Comparison of ENCODE assay signal across 9 mouse cellular contexts in the genomic region with DNA sequence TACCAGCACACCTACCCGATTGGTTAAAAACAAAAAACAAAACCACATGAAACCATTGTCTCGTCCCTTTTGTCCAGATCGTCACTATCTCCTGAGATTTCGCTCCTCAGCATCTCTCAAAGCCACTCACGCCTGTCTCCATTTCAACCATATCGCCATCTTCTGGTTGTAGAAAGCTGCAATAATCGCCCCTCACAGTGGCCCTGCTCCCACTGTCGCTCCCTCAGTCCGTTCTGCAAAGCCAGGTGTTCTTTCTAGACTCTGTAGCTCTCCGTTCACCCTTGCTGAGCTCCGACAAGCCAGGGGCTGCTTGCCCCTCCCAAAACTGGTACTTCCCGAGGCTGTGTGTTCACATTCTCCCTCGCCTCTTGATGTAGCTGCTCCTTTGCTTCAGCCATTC.
DNase-seq lines count a peak whose midpoint lies in the region; ATAC-seq and TF ChIP-seq lines count a peak whose summit lies in the region.
"Had no signal": no experiment of that assay in that cellular context is flagged by ENCODE, and none has a peak within 500 bp of the region (broad histone marks: within the 10 kb centered on the region; RNA-seq: fewer than 3 reads in every experiment).

No protein-coding gene starts in this region.

- TF ChIP-seq CTCF in ES-Bruce4 (IDR thresholded peaks at IDR 0.05; ENCODE audit: low read depth, low read length): peak; percentile 5

- no peaks in the 10 kb centered on the region for H3K27me3 ChIP-seq in ES-Bruce4 (ENCODE audit: control insufficient read depth, insufficient read depth, low read length, poor library complexity, severe bottlenecking)
- no peaks in the 10 kb centered on the region for H3K27me3 ChIP-seq in forebrain, embryonic 14.5 days (replicated peaks; ENCODE audit: control insufficient read depth, insufficient read depth, low read length)
- no peaks in the 10 kb centered on the region for H3K27me3 ChIP-seq in neural tube, embryonic 12.5 days (replicated peaks)

- no peak for TF ChIP-seq POLR2A in ES-Bruce4 (IDR thresholded peaks at IDR 0.05; ENCODE audit: insufficient read depth, low read length)

- H3K9ac ChIP-seq in ES-Bruce4 (ENCODE audit: low read depth, poor library complexity, severe bottlenecking): no peak overlapping the region
- H3K9ac ChIP-seq in forebrain, embryonic 14.5 days (ENCODE audit: low read length): no peak overlapping the region
- no peak overlapping the region for H3K9ac ChIP-seq in neural tube, embryonic 12.5 days

- peak; percentile 58 for ATAC-seq in forebrain, embryonic 14.5 days
- ATAC-seq in neural tube, embryonic 12.5 days (ENCODE audit: low FRiP score, low read depth): peak; percentile 30; the same call in 1 of the 2 replicates

- 35% methylated on average over 13 of the region's 13 CpGs for WGBS in forebrain, embryonic 14.5 days
- 38% methylated on average over 13 of the region's 13 CpGs for WGBS in neural tube, embryonic 12.5 days

- peak; percentile 8 to 26 for DNase-seq in frontal cortex, postnatal 36 days (ENCODE audit: low spot score in 2 of 2)
- no peak for DNase-seq in frontal cortex, postnatal 25 days (ENCODE audit: low spot score in 2 of 2)
- DNase-seq in forebrain, embryonic 14.5 days (ENCODE audit: low spot score): peak; percentile 51
- DNase-seq in layer of hippocampus, postnatal 10 days (ENCODE audit: low spot score in 2 of 2): peak; percentile 8 to 36
- no peak for DNase-seq in ovary, postnatal 14 days (ENCODE audit: low spot score)
- DNase-seq in adrenal gland, adult 8-10 months: no peak

- H3K9me3 ChIP-seq in ES-Bruce4 (replicated peaks; ENCODE audit: control insufficient read depth, insufficient read depth, low read length, poor library complexity, severe bottlenecking): no peaks in the 10 kb centered on the region
- H3K9me3 ChIP-seq in forebrain, embryonic 14.5 days (replicated peaks; ENCODE audit: control insufficient read depth, low read length): no peaks in the 10 kb centered on the region
- no peaks in the 10 kb centered on the region for H3K9me3 ChIP-seq in neural tube, embryonic 12.5 days

- no peaks in the 10 kb centered on the region for H3K36me3 ChIP-seq in ES-Bruce4 (ENCODE audit: control insufficient read depth, insufficient read depth, low read length, poor library complexity, severe bottlenecking)
- no peaks in the 10 kb centered on the region for H3K36me3 ChIP-seq in forebrain, embryonic 14.5 days (ENCODE audit: control insufficient read depth, insufficient read depth, low read length)
- H3K36me3 ChIP-seq in neural tube, embryonic 12.5 days: no peaks in the 10 kb centered on the region
- H3K36me3 ChIP-seq: G1E had no signal

- H3K4me2 ChIP-seq in forebrain, embryonic 14.5 days (ENCODE audit: low read length): peak overlapping the region; percentile 16
- H3K4me2 ChIP-seq in neural tube, embryonic 12.5 days (replicated peaks): peak overlapping the region; percentile 36

- no peak overlapping the region for H3K4me3 ChIP-seq in ES-Bruce4 (ENCODE audit: low read depth, low read length)
- no peak overlapping the region for H3K4me3 ChIP-seq in forebrain, embryonic 14.5 days (ENCODE audit: low read depth, low read length)
- H3K4me3 ChIP-seq in neural tube, embryonic 12.5 days: no peak overlapping the region

- TF ChIP-seq EP300 in ES-Bruce4 (IDR thresholded peaks at IDR 0.05; ENCODE audit: insufficient read depth, low read depth, low read length): no peak

- no peaks in the 10 kb centered on the region for H3K4me1 ChIP-seq in ES-Bruce4 (ENCODE audit: control insufficient read depth, insufficient read depth, low read length)
- H3K4me1 ChIP-seq in forebrain, embryonic 14.5 days (ENCODE audit: control insufficient read depth, insufficient read depth, low read length): no peaks in the 10 kb centered on the region
- no peaks in the 10 kb centered on the region for H3K4me1 ChIP-seq in neural tube, embryonic 12.5 days

- H3K27ac ChIP-seq in ES-Bruce4 (ENCODE audit: insufficient read depth, low read length): no peak overlapping the region
- no peak overlapping the region for H3K27ac ChIP-seq in forebrain, embryonic 14.5 days (ENCODE audit: low read depth, low read length)
- H3K27ac ChIP-seq in neural tube, embryonic 12.5 days: no peak overlapping the region

Comparison
In these comparisons a context has a peak if more than half of its experiments do, and no peak if none do; other contexts are left out.
1. DNase-seq: peak in frontal cortex, postnatal 36 days (2 of 2), forebrain, embryonic 14.5 days (single experiment) and layer of hippocampus, postnatal 10 days (2 of 2); none in frontal cortex, postnatal 25 days (0 of 2), ovary, postnatal 14 days (single experiment) and adrenal gland, adult 8-10 months (single experiment).